Mouse (Mus musculus) c-Kit-negative CD71-positive TER-119-positive erythroid progenitor cells, embryonic 14.5 days (primary cell): Measurements from ENCODE around the gene Ccl21b.
"Not testable (repeated sequence)": the region's sequence is repeated elsewhere in the genome, so short reads cannot be mapped to it uniquely, and the experiment has no call there.

Source experiments
- DNase-seq: peaks from one replicate; pipeline ENCODE4 v3.0.0-alpha.2; 2013; ENCODE audit warnings: low read depth, low spot score

Ccl21b gene

GRCm38 (mm10) chr4:42255467-42255866 is at the start of gene Ccl21b:
Ccl21b (plus strand) TSS chr4:42255767.
- DNase-seq: not testable (repeated sequence)

- not testable (repeated sequence) for DNase-seq
Observed at GRCm38 (mm10) chr4:42240339-42240738, 15.2 kb upstream of the Ccl21b start, which contains the start of gene Gm10600. Gm10600 (plus strand) TSS chr4:42240639.

GRCm38 (mm10) chr4:42293967-42294366 is 38.4 kb downstream of the Ccl21b start, which contains the start of gene Gm21953:
Gm21953 (plus strand) TSS chr4:42294267.
- DNase-seq: not testable (repeated sequence)
